Mouse (Mus musculus) fat pad, adult 2 months (tissue): ENCODE data around the gene Ncor2.
"Not testable (repeated sequence)": the region's sequence is repeated elsewhere in the genome, so short reads cannot be mapped to it uniquely, and the experiment has no call there.

Source experiments
- DNase-seq: peaks from one replicate; pipeline ENCODE4 v3.0.0-alpha.2; 2011; ENCODE audit warnings: low read depth, low spot score; ENCODE audit errors: extremely low read depth

The Ncor2 gene

DNA sequence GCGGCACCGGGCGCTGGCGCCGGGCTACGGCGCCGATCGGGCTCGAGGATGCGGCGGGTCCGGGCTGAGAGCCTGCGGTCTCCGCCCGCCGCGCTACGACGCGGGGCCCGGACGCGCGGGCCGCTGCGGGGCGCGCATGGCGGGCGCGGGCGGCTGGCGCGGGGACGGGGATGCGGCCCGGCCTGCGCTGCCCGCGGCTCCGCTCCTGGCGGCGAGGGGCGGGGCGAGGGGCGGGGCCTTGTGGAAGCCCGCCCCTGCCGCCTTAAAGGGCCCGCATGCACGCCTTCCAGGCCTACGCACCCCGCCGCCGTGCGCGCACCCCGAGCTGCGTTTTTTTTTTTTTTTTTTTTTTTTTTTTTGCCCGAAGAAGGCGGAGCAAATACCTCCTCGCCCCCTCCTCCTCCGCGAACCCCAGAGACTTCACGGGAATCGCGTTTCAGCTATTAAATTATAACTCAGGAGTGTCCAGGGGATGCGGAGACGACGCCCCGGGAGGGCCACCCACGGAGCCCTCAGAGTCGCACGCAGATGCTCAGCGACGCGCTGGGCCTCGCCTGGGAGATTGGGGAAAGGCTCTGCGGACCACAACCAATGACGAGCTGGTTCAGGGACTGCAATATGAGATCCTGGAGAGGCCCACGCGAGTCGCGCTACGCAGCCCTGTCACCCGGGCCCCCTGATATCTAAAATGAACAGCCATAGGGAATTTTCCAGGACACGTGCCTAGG, at the start of gene Ncor2:
Gene Ncor2, minus strand, starts transcription at position 213 of the 728 bp plus-strand sequence.
- no peak for DNase-seq

DNA sequence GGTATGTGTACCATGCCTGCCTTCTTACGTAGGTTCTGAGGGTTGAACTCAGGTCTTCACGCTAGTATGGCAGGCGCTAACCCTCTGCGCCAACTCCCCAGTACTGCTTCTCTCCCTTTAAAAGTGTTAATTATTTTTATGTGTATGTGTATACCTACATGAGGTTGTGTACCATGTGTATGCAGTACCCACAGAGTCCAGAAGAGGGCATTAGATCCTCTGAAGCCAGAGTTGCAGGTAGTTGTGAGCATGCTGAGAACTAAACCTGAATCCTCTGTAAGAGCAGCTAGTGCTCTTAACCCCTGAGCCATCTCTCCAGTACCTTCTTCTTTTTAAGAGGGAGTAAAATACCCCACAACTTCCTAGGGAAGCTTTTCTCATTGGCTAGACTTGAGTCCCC, 48.7 kb upstream of the Ncor2 start:
- DNase-seq, result no peak

DNA sequence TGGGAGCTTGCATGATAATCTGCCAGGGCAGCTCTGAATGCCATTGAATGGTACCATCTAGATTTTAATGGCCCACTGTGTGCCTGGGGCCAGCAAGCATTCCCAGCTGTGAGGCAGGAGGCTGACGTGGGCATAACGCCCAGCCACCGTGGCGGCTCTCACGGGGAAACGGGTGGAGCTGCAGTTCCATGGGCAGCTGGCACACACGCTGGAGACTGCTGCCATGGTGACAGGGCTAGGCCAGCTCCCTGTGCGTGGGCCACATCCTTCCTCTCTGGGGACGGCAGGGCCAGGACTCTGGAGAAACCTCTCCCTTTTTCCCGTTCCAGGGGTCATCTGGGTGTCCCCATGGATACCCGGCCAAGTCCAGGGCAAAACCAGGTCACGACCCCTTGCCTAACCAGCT, 47.2 kb upstream of the Ncor2 start:
- no peak for DNase-seq

DNA sequence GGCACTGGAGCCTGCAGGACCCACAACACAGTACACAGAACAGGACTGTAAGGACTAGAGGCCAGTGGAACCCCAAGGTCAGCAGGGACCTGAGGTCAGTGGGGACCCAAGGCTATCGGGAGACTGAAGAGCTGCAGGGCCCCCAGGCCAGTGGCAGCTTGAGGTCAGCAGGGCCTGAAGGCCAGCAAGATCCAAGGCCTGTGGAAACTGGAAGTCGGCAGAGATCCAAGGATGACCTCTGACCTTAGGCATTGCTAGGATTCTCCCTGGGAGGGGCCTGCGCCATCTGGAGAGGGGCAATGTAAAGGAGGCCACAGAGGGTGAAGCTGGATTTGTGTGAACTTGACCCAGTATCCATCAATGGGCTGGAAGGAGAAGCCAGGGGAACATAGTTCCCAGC, 45.9 kb upstream of the Ncor2 start:
- DNase-seq, result no peak

DNA sequence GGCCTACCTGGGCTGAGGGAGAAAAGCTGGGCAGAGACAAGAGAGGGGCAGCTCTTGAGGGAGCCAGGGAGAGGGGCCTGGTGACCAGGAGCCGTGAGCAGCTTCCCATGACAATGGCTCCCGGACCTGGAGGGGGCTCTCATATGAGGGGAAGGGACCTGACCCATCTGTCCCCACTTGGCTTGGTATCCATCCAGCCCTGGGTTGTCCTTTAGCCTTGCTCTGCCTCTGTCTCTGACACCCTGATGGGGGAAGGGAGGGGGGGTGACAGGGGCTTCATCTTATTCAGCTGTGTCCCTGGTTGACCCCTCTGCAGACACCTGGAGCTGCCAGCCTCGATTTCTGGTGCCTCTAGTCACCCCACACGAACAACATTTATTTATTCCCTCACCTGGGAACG, 44.9 kb upstream of the Ncor2 start:
- DNase-seq, result no peak

DNA sequence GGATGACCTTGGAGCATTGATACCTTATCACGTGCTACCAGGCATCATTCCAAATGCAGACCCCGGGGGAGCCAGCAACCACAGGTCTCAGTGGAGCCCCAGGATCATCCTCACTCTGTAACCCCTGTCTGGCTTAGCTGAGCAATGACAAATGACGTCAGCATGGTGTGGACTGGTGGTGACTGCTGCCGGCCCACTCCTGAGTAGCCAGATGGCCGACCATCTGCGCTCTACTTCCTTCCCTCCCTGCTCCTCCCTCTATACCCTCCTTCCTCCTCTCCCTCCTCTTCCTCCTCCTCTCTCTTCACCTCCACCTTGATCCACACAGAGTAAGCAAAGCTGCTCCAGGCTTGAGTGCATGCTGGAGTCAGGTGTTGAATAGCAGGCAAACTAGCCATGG, 43.7 kb upstream of the Ncor2 start:
- no peak for DNase-seq

DNA sequence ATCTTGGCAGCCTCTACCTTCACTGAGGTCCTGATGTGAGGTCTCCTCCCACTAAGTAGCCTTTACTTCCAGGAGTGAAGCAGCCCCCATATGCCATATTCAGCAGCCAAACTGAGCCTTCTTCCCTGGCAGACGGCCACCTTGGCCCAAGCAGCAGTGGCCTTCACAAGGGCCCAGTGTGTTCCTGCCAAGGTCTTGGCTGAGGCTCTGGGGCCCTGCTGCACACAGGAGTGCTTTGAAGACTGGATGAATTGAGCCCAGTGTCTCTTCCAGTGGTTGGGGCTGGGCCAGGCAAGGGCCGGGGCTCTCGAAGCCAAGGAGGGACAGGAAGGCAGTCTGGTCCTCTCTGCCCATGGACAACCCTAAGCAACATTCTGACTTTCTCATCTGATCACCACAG, 42.8 kb upstream of the Ncor2 start:
- DNase-seq, result no peak

DNA sequence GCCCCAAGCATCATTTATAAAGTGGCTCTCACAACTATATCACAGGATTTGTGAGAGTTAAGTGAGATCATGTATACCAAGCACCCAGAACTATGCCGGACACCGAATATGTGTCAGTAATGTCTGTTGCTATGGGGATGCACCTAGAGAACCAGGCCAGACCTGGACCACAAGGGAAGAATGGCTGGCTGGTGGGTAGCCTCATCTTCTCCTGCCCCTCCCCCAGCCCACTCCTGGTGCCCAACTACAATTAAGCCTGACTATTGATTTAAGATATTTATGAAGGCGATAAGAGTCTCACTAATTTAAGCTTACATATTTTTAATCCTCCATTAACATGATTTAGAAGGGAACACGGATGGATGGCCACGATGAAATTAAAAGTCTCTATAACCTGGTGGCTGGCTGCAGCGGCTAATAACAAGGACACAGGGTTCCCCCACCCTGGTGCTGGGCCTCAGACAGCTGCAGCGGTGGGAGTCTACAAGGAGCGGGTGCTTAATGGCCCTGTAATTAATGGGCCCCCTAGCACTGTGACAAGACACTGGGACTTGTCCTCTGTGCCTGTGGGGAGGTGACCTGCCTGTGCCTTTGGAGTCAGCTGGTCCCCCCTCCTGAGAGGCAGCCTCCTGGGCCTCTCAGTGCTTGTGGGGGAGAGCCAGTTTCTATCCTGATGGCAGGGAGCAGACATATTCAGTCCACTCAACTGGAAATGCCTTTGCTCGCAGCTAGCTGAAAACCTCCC, 38.6 kb upstream of the Ncor2 start:
- no peak for DNase-seq

DNA sequence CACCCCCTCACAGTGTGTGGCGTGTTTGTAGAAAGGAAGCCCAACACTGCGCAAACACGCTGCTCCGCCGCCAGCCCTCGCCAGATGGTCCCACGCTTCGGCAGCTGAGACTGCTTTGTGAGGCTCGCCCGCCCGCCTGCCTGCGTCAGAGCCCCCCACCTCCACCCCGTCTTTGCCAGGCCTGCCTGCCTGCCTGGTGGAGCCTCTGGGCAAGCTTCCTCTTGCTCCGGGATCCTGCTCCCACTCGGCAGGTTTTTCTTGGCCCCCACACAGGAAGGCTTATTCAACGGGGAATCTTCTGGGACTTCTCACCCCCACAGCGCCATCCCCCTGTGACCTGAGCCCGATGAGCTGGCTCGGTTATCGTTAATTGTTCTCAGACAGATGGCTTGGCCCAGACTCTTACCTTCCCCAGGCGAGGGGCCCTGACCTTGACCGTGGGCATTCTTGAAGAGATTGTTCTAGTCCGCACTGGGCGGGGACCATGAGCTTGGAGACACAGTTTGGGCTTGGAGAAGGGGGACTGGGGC, 37.0 kb upstream of the Ncor2 start:
- DNase-seq, result no peak

DNA sequence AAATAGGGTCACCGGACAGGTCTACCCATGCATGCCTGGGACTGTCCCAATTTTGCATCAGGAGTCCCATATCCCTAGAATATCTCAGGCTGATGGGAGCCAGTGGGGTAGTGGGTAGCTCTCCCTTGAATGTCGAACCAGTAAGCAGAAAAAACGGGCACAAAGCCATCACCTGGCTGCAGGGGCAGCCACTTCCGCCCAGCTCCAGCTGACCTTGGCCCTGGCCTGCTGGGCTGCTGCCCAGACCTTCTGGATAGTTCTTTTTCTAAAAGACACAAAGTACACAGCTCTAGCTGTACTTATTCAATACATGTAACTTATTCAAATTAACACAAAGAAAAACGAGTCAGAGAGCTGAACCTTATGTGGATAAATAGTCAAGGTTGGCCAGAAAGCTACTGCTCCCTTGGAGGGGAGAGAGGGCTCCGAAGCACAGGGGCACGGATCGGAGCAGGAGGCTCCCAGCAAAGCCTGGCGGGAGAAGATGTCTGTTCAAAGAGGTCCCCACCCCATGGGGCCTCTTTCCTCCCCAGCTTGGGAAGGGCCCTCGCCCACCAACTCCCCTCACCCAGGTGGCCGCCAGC, 36.4 kb upstream of the Ncor2 start:
- no peak for DNase-seq

DNA sequence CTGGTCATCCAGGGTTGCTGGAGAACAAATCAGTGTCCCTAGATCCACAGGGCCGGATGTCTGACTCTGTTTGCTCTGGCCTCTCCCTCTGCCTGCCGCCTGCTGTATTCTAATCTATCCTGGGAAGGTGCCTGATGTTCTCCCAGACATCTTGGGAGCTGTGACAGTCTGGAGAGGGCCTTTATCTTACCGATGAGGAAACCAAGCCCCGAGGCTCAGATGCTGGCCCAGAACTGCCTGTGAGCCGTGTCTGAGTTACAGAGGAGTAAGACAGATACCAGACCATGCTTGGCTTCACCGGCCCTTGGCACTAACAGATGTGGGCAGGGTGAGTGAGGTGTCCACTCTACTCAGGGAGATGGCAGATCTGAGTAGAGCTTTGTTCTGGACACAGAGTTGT, 35.0 kb upstream of the Ncor2 start:
- no peak for DNase-seq

DNA sequence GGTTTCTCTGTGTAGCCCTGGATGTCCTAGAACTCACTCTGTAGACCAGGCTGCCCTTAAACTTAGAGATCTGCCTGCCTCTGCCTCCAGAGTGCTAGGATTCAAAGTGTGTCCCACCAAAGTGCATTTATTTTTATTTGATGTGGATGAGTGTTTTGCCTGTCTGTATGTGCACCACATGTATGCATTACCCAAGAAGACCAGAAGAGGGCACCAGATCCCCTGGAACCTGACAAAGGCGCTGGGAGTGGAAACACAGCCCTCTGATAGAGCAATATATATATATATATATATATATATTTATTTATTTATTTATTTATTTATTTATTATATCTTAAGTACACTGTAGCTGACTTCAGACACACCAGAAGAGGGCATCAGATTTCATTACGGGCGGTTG, 25.9 kb upstream of the Ncor2 start:
- not testable (repeated sequence) for DNase-seq

DNA sequence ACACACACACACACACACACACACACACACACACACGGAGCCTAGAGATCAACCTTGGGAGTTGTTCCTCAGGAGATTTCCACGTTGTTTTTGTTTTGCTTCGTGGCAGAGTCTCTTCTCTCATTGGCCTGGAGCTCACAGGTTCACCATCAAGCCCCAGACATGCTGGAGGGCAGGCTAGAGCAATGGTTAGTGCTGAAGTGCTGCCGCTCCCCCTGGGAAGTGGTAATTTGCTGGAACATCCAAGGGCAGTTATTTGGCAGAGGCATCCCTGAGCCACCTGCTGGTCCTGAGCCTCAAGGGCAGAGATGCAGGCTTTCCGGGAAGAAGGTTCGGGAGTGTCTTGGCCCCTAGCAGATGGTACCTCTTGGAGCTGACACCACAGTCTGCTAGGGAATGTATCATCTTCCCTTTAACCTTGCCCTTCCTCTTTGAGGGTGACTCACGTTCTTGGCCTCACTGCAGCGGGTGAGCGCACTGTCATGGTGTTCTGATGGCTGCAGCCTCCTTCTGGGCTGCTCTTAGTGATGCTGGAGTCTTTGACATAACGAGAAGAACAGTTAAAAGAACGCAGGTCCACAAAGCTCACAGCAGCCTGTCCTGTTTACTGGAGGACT, 25.3 kb upstream of the Ncor2 start:
- no peak for DNase-seq

DNA sequence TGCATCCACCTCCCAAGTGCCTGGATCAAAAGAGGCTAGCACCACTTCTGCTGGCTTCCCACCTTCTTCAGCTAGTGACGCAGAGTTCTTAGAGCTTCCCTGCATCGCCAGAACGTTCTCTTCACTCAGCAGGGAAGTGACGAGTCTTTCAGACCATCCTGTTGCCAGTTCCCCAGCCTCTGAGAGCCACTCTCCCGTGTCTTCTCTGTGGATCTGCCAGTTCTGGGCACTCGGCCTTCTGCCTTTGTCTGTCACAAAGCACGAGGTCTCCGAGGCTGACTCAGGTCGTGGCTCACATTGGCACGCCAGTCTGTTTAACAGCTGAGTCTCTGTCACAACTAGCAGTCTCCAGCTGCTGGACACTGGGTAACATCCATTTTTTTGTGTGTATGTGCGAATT, 24.7 kb upstream of the Ncor2 start:
- DNase-seq, result no peak

DNA sequence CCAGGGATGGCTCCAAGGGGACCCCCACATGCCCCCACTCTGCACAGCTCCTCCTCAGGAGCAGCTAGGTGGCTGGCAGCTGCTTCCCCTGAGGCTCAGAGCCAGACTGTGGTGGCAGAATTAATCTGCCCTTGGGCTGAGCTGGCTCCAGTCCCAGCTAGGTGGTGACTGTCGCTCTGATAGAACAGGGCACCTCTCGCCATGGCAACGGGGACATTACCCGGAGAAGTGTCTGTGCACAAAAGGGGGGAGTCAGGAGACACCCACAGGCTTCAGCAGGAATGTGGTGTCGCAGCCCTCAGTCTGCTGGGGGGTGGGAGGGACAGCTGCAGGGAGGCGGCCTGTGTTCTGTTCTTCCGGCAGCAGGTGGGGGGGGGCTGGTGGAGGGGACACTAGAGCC, 24.1 kb upstream of the Ncor2 start:
- no peak for DNase-seq

DNA sequence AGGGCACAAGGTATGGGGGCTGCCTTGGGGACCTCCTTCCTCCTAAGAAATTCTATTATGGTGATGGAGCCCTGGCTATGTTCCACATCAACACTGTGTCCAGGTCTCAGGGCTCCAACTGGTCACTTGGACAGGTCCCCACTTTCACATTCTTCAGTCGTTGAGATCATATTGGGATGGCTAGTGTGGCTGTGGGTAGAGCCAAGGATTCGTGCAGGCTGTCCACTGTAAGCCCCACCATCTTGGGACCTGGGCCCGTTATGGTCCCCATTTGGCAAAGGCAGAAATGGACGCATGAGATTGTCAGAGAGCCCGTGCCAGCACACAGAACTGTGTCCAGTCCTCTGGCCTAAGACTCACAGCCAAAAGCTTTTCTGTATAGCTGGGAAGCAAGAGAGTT, 23.1 kb upstream of the Ncor2 start:
- no peak for DNase-seq

DNA sequence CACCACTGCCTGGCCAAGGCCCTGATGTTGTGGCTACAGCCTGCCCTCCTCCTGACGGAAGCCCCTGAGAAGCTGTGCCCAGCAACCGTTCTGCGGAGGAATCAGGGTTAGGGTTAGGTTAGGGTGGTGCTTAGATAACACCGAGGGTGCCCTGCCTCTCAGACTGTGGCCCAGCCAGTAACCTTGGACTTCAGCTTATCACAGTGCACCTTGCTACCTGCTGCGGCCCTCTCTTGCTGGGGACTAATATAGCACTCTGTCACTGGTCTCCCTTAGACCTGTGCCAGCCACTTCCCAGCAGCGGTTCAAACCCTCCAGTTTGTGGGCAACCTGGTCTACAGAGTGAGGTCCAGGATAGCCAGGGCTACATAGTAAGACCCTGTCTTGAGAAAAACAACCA, 20.1 kb upstream of the Ncor2 start:
- DNase-seq, result no peak

DNA sequence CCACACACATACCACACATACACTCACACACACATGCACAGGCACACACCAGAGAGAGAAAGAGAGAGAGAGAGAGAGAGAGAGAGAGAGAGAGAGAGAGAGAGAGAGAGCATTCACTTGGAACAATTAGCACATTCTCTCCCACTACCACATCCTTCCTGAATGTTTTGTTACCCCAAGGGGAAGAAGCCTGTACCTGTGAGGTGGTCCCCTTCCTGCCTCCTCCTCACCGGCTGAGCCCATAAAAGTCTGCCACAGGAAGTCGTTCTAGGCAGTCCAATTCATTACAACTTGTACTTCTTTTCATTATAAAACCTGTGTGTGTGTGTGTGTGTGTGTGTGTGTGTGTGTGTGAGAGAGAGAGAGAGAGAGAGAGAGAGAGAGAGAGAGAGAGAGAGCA, 18.3 kb upstream of the Ncor2 start:
- not testable (repeated sequence) for DNase-seq

DNA sequence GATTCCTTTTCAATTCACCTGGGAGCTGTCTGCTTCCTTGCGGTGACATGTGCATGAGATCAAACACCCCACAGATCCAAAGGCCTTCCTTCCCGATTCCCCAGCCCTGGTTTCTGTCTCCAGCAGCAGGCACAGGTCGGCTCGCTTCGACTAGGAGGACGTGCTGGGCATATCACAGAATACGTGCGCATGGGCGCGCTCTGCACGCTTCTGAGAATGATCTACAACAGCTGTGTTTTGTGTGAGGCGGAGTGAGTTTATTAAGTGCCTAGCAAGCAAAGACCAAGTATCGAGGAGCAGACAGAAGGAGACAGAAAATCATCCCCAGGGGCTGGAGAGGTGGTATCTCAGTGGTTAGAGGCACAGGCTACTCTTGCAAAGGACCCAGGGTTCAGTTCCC, 17.0 kb upstream of the Ncor2 start:
- DNase-seq, result no peak

DNA sequence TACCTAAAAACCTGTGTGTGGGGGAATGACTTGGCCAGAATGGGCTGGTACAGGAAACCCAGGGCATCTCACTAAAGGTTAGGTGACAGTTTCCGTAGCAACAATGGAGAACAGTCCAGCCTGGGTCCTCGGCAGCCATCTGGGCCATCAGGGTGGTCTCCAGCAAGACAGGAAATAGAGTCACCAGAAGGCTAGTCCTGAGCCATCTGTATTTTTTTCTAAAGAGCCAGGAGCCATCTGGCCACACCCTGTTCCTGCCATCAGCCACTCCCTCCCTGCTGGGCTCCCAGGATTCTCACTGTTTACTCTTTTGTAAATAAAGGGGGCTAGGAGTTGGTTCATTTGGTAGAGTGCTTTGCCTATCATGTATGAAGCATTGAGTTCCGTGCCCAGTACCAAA, 16.1 kb upstream of the Ncor2 start:
- no peak for DNase-seq
